Mouse (Mus musculus): ENCODE measurements around the gene Cab39. TPM values are rescaled to one million over a fixed set of nuclear protein-coding genes. Genes with fewer than 3 reads are reported as not detected.

Gene Cab39
- polyA plus RNA-seq, 1 experiment, result 256 TPM

GRCm38 (mm10) chr1:85827166-85827565 lies 33.9 kb downstream of the Cab39 start:
- no peak overlapping the region for H3K27ac ChIP-seq (ENCODE audit: insufficient read depth, low read depth, low read length)
- H3K4me3 ChIP-seq (ENCODE audit: insufficient read depth, low read depth, low read length), result no peak overlapping the region
- TF ChIP-seq POLR2A (IDR thresholded peaks at IDR 0.05; ENCODE audit: insufficient read depth, low read depth, low read length), result no peak
- TF ChIP-seq CTCF (IDR thresholded peaks at IDR 0.05; ENCODE audit: insufficient read depth, low read depth, low read length), result no peak
- peaks cover 3% of the 10 kb centered on the region; the same call in 1 of the 2 replicates for H3K4me1 ChIP-seq (ENCODE audit: control insufficient read depth, insufficient read depth, low read length)
- 81% methylated on average over 5 of the region's 5 CpGs for WGBS

GRCm38 (mm10) chr1:85829016-85829415 lies 35.8 kb downstream of the Cab39 start:
- Histone ChIP-seq H3K4me3 (ENCODE audit: insufficient read depth, low read depth, low read length) (no peak overlapping the region), H3K4me1 (ENCODE audit: control insufficient read depth, insufficient read depth, low read length) (peaks cover 3% of the 10 kb centered on the region; the same call in 1 of the 2 replicates), H3K27ac (ENCODE audit: insufficient read depth, low read depth, low read length) (no peak overlapping the region)
- no peak for TF ChIP-seq CTCF (IDR thresholded peaks at IDR 0.05; ENCODE audit: insufficient read depth, low read depth, low read length)
- 57% methylated on average over 1 of the region's 1 CpGs for WGBS

GRCm38 (mm10) chr1:85838056-85838455 lies 44.8 kb downstream of the Cab39 start:
- 31% methylated on average over 4 of the region's 4 CpGs for WGBS
- Histone ChIP-seq H3K27ac (ENCODE audit: insufficient read depth, low read depth, low read length) (no peak overlapping the region), H3K4me1 (ENCODE audit: control insufficient read depth, insufficient read depth, low read length) (peaks cover 14% of the 10 kb centered on the region), H3K4me3 (ENCODE audit: insufficient read depth, low read depth, low read length) (no peak overlapping the region)
- TF ChIP-seq POLR2A (IDR thresholded peaks at IDR 0.05; ENCODE audit: insufficient read depth, low read depth, low read length), result no peak
- no peak for TF ChIP-seq CTCF (IDR thresholded peaks at IDR 0.05; ENCODE audit: insufficient read depth, low read depth, low read length)

GRCm38 (mm10) chr1:85839356-85839755 lies 46.1 kb downstream of the Cab39 start:
- 81% methylated on average over 3 of the region's 3 CpGs for WGBS
- no peak for TF ChIP-seq CTCF (IDR thresholded peaks at IDR 0.05; ENCODE audit: insufficient read depth, low read depth, low read length)
- no peak for TF ChIP-seq POLR2A (IDR thresholded peaks at IDR 0.05; ENCODE audit: insufficient read depth, low read depth, low read length)
- H3K4me1 ChIP-seq (ENCODE audit: control insufficient read depth, insufficient read depth, low read length), result peaks cover 14% of the 10 kb centered on the region

GRCm38 (mm10) chr1:85839790-85840189 lies 46.5 kb downstream of the Cab39 start:
- no peak overlapping the region for H3K27ac ChIP-seq (ENCODE audit: insufficient read depth, low read depth, low read length)
- 74% methylated on average over 1 of the region's 1 CpGs for WGBS
- no peak overlapping the region for H3K4me3 ChIP-seq (ENCODE audit: insufficient read depth, low read depth, low read length)
- H3K4me1 ChIP-seq (ENCODE audit: control insufficient read depth, insufficient read depth, low read length), result peaks cover 13% of the 10 kb centered on the region
- TF ChIP-seq CTCF (IDR thresholded peaks at IDR 0.05; ENCODE audit: insufficient read depth, low read depth, low read length), result no peak
- no peak for TF ChIP-seq POLR2A (IDR thresholded peaks at IDR 0.05; ENCODE audit: insufficient read depth, low read depth, low read length)

More at GRCm38 (mm10) chr1:85839356-85839755, 46.1 kb downstream of the Cab39 start:
- H3K27ac ChIP-seq (ENCODE audit: insufficient read depth, low read depth, low read length), result no peak overlapping the region
- no peak overlapping the region for H3K4me3 ChIP-seq (ENCODE audit: insufficient read depth, low read depth, low read length)

GRCm38 (mm10) chr1:85840421-85840820 lies 47.2 kb downstream of the Cab39 start:
- H3K4me3 ChIP-seq (ENCODE audit: insufficient read depth, low read depth, low read length), result no peak overlapping the region
- no peak for TF ChIP-seq POLR2A (IDR thresholded peaks at IDR 0.05; ENCODE audit: insufficient read depth, low read depth, low read length)
- 85% methylated on average over 4 of the region's 4 CpGs for WGBS
- H3K4me1 ChIP-seq (ENCODE audit: control insufficient read depth, insufficient read depth, low read length), result peaks cover 16% of the 10 kb centered on the region
- H3K27ac ChIP-seq (ENCODE audit: insufficient read depth, low read depth, low read length), result no peak overlapping the region

- TF ChIP-seq POLR2A (IDR thresholded peaks at IDR 0.05; ENCODE audit: insufficient read depth, low read depth, low read length), result no peak
- TF ChIP-seq CTCF (IDR thresholded peaks at IDR 0.05; ENCODE audit: insufficient read depth, low read depth, low read length), result no peak
- no peak overlapping the region for H3K27ac ChIP-seq (ENCODE audit: insufficient read depth, low read depth, low read length)
- peaks cover 16% of the 10 kb centered on the region for H3K4me1 ChIP-seq (ENCODE audit: control insufficient read depth, insufficient read depth, low read length)
- no peak overlapping the region for H3K4me3 ChIP-seq (ENCODE audit: insufficient read depth, low read depth, low read length)
These were observed 49.0 kb downstream of the Cab39 start for GRCm38 (mm10) chr1:85842251-85842650.

- no peak overlapping the region for H3K27ac ChIP-seq (ENCODE audit: insufficient read depth, low read depth, low read length)
- 89% methylated on average over 4 of the region's 4 CpGs for WGBS
- no peak for TF ChIP-seq CTCF (IDR thresholded peaks at IDR 0.05; ENCODE audit: insufficient read depth, low read depth, low read length)
- no peak for TF ChIP-seq POLR2A (IDR thresholded peaks at IDR 0.05; ENCODE audit: insufficient read depth, low read depth, low read length)
- H3K4me1 ChIP-seq (ENCODE audit: control insufficient read depth, insufficient read depth, low read length), result peaks cover 11% of the 10 kb centered on the region
- no peak overlapping the region for H3K4me3 ChIP-seq (ENCODE audit: insufficient read depth, low read depth, low read length)
These were observed 50.1 kb downstream of the Cab39 start for GRCm38 (mm10) chr1:85843291-85843863.

GRCm38 (mm10) chr1:85844981-85845380 lies 51.7 kb downstream of the Cab39 start:
- TF ChIP-seq POLR2A (IDR thresholded peaks at IDR 0.05; ENCODE audit: insufficient read depth, low read depth, low read length), result no peak
- no peak for TF ChIP-seq CTCF (IDR thresholded peaks at IDR 0.05; ENCODE audit: insufficient read depth, low read depth, low read length)
- Histone ChIP-seq H3K4me3 (ENCODE audit: insufficient read depth, low read depth, low read length) (no peak overlapping the region), H3K27ac (ENCODE audit: insufficient read depth, low read depth, low read length) (peak overlapping the region; percentile 8; the same call in 1 of the 2 replicates), H3K4me1 (ENCODE audit: control insufficient read depth, insufficient read depth, low read length) (peaks cover 5% of the 10 kb centered on the region)
- WGBS, result 86% methylated on average over 6 of the region's 6 CpGs

- peak overlapping the region; percentile 54 for H3K27ac ChIP-seq (ENCODE audit: insufficient read depth, low read depth, low read length)
- 28% methylated on average over 3 of the region's 3 CpGs for WGBS
- TF ChIP-seq POLR2A (IDR thresholded peaks at IDR 0.05; ENCODE audit: insufficient read depth, low read depth, low read length) (no peak), CTCF (IDR thresholded peaks at IDR 0.05; ENCODE audit: insufficient read depth, low read depth, low read length) (no peak)
- H3K4me1 ChIP-seq (ENCODE audit: control insufficient read depth, insufficient read depth, low read length), result peaks cover 5% of the 10 kb centered on the region
- H3K4me3 ChIP-seq (ENCODE audit: insufficient read depth, low read depth, low read length), result no peak overlapping the region
These were observed 52.2 kb downstream of the Cab39 start for GRCm38 (mm10) chr1:85845476-85845875.

Measured in olfactory bulb, adult 2 months (tissue).